In the genomic region with DNA sequence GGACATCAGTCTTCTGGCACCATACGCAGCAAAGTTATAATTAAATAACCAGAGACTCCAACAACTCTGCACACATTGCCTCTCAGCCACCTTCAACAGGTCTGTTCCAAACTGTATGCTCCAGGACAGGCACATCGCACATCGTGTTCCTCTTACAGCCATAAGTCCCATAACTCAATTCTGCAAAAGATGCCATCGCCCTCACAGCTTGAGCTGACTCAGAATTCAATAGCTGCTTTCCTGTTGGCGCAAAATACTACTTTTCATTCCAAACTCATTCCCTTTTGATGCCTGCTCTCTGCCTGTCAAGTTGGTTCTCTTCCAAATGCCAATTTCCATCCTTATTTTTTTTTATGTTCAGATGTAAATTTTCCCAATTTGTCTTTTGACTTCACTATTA, we compare ENCODE assay signal across 19 mouse cellular contexts.
A peak's percentile ranks its signal among the peaks of the same experiment; 100 is the strongest.
DNase-seq lines count a peak whose midpoint lies in the region; ATAC-seq lines count a peak whose summit lies in the region.
"Had no signal": no experiment of that assay in that cellular context is flagged by ENCODE, and none has a peak within 500 bp of the region (broad histone marks: within the 10 kb centered on the region; RNA-seq: fewer than 3 reads in every experiment).

No protein-coding gene starts in this region.

- ATAC-seq in cerebellum, adult (ENCODE audit: insufficient number of reproducible peaks, low FRiP score, low TSS enrichment) = peak; percentile 81
- ATAC-seq in liver, embryonic 12.5 days = no peak
- ATAC-seq: inflammation-experienced regulatory T-cells, adult 6 months had no signal

- H3K9ac ChIP-seq in liver, embryonic 12.5 days = no peak overlapping the region
- H3K9ac ChIP-seq: embryonic facial prominence, embryonic 12.5 days; limb, embryonic 13.5 days; lung, embryonic 14.5 days; stomach, embryonic 15.5 days had no signal

- H3K27ac ChIP-seq in liver, embryonic 12.5 days = no peak overlapping the region
- H3K27ac ChIP-seq: embryonic facial prominence, embryonic 12.5 days; heart, adult 2 months; limb, embryonic 13.5 days; stomach, embryonic 15.5 days had no signal

- H3K27me3 ChIP-seq in liver, embryonic 12.5 days (replicated peaks) = no peaks in the 10 kb centered on the region
- H3K27me3 ChIP-seq: embryonic facial prominence, embryonic 12.5 days; limb, embryonic 13.5 days; megakaryocyte, embryonic 14.5 days; stomach, embryonic 15.5 days had no signal

- no peak overlapping the region for H3K4me2 ChIP-seq in liver, embryonic 12.5 days
- H3K4me2 ChIP-seq: embryonic facial prominence, embryonic 12.5 days; limb, embryonic 13.5 days; lung, embryonic 14.5 days; stomach, embryonic 15.5 days had no signal

- 67% methylated on average over 5 of the region's 5 CpGs for WGBS in liver, embryonic 12.5 days (ENCODE audit: insufficient replicate concordance)

- H3K4me1 ChIP-seq in liver, embryonic 12.5 days = no peaks in the 10 kb centered on the region
- H3K4me1 ChIP-seq: embryonic facial prominence, embryonic 12.5 days; limb, embryonic 13.5 days; megakaryocyte, embryonic 14.5 days; stomach, embryonic 15.5 days had no signal

- H3K36me3 ChIP-seq in liver, embryonic 12.5 days = no peaks in the 10 kb centered on the region
- H3K36me3 ChIP-seq: embryonic facial prominence, embryonic 12.5 days; limb, embryonic 13.5 days; stomach, embryonic 15.5 days had no signal

- H3K9me3 ChIP-seq in liver, embryonic 12.5 days (replicated peaks) = no peaks in the 10 kb centered on the region
- H3K9me3 ChIP-seq: embryonic facial prominence, embryonic 12.5 days; limb, embryonic 13.5 days; megakaryocyte, embryonic 14.5 days; stomach, embryonic 15.5 days had no signal

- no peak overlapping the region for H3K4me3 ChIP-seq in liver, embryonic 12.5 days
- H3K4me3 ChIP-seq: embryonic facial prominence, embryonic 12.5 days; heart, adult 2 months; limb, embryonic 13.5 days; megakaryocyte, embryonic 14.5 days; myocyte; stomach, embryonic 15.5 days had no signal

- DNase-seq in cerebellum, adult 11 months = no peak
- peak; percentile 34 for DNase-seq in layer of hippocampus, adult 11-12 months (ENCODE audit: low spot score)
- DNase-seq in layer of hippocampus, postnatal 25 days (ENCODE audit: extremely low spot score in 1 of 2, low spot score in 1 of 2) = no peak
- DNase-seq in frontal cortex, postnatal 36 days (ENCODE audit: low spot score in 2 of 2) = peak; percentile 6 to 24
- peak; percentile 1 for DNase-seq in mesoderm, embryonic 11.5 days (ENCODE audit: low read depth, low spot score)
- DNase-seq in kidney, postnatal 10 days = no peak
- DNase-seq: heart, adult 2 months; heart, postnatal 14 days; kidney, postnatal 14 days; lung, embryonic 14.5 days; thymus, postnatal 4 days had no signal

Comparison
In these comparisons a context has a peak if more than half of its experiments do, and no peak if none do; other contexts are left out.
1. DNase-seq: peak in layer of hippocampus, adult 11-12 months (single experiment), frontal cortex, postnatal 36 days (2 of 2) and mesoderm, embryonic 11.5 days (single experiment); none in cerebellum, adult 11 months (single experiment), layer of hippocampus, postnatal 25 days (0 of 2) and kidney, postnatal 10 days (single experiment).